Mouse (Mus musculus): ENCODE data around the gene Cav3.

The Cav3 gene

GRCm38 (mm10) chr6:112459341-112459749, at the start of gene Cav3:
Gene Cav3, plus strand, starts transcription at chr6:112459505.
- DNase-seq (ENCODE audit: low read depth) = no peak

GRCm38 (mm10) chr6:112419333-112419732, 40.0 kb upstream of the Cav3 start:
- no peak for DNase-seq (ENCODE audit: low read depth)

- DNase-seq (ENCODE audit: low read depth) = no peak
These were observed 38.4 kb upstream of the Cav3 start for GRCm38 (mm10) chr6:112420883-112421282.

GRCm38 (mm10) chr6:112423746-112424501, 35.4 kb upstream of the Cav3 start:
- no peak for DNase-seq (ENCODE audit: low read depth)

- DNase-seq (ENCODE audit: low read depth) = no peak
These were observed 33.1 kb upstream of the Cav3 start for GRCm38 (mm10) chr6:112426018-112426732.

- DNase-seq (ENCODE audit: low read depth) = no peak
These were observed 13.6 kb upstream of the Cav3 start for GRCm38 (mm10) chr6:112445675-112446074.

- no peak for DNase-seq (ENCODE audit: low read depth)
These were observed 2.2 kb downstream of the Cav3 start for GRCm38 (mm10) chr6:112461459-112461858.

GRCm38 (mm10) chr6:112463331-112463730, 4.0 kb downstream of the Cav3 start:
- no peak for DNase-seq (ENCODE audit: low read depth)

- no peak for DNase-seq (ENCODE audit: low read depth)
These were observed 6.1 kb downstream of the Cav3 start for GRCm38 (mm10) chr6:112465441-112465840.

- DNase-seq (ENCODE audit: low read depth) = no peak
These were observed 6.7 kb downstream of the Cav3 start for GRCm38 (mm10) chr6:112466001-112466400.

- no peak for DNase-seq (ENCODE audit: low read depth)
These were observed 12.3 kb downstream of the Cav3 start for GRCm38 (mm10) chr6:112471644-112472043.

- DNase-seq (ENCODE audit: low read depth) = no peak
These were observed 20.6 kb downstream of the Cav3 start for GRCm38 (mm10) chr6:112479861-112480260.

GRCm38 (mm10) chr6:112484316-112484715, 25.0 kb downstream of the Cav3 start:
- DNase-seq (ENCODE audit: low read depth) = no peak

- DNase-seq (ENCODE audit: low read depth) = no peak
These were observed 28.7 kb downstream of the Cav3 start for GRCm38 (mm10) chr6:112487993-112488392.

- DNase-seq (ENCODE audit: low read depth) = no peak
These were observed 29.5 kb downstream of the Cav3 start for GRCm38 (mm10) chr6:112488821-112489180.

- DNase-seq (ENCODE audit: low read depth) = no peak
These were observed 30.0 kb downstream of the Cav3 start for GRCm38 (mm10) chr6:112489181-112489909.

- DNase-seq (ENCODE audit: low read depth) = no peak
These were observed 30.7 kb downstream of the Cav3 start, which contains the start of gene Oxtr for GRCm38 (mm10) chr6:112489910-112490559. Gene Oxtr, minus strand, starts transcription at chr6:112489943.

- DNase-seq (ENCODE audit: low read depth) = peak; percentile 24
These were observed 31.4 kb downstream of the Cav3 start for GRCm38 (mm10) chr6:112490625-112491242.

- no peak for DNase-seq (ENCODE audit: low read depth)
These were observed 32.2 kb downstream of the Cav3 start for GRCm38 (mm10) chr6:112491521-112491920.

- no peak for DNase-seq (ENCODE audit: low read depth)
These were observed 33.4 kb downstream of the Cav3 start for GRCm38 (mm10) chr6:112492656-112493055.

GRCm38 (mm10) chr6:112493371-112493770, 34.1 kb downstream of the Cav3 start:
- no peak for DNase-seq (ENCODE audit: low read depth)

- no peak for DNase-seq (ENCODE audit: low read depth)
These were observed 35.3 kb downstream of the Cav3 start for GRCm38 (mm10) chr6:112494620-112495081.

Data from c-Kit-positive CD71-negative TER-119-negative erythroid progenitor cells, embryonic 14.5 days (primary cell).